Mouse (Mus musculus): ENCODE results near the gene Plppr1. TPM values are rescaled to one million over a fixed set of nuclear protein-coding genes. Genes with fewer than 3 reads are reported as not detected.
A peak's percentile ranks its signal among the peaks of the same experiment; 100 is the strongest.

Gene Plppr1
- polyA plus RNA-seq, 1 experiment = 0.88 TPM

- Histone ChIP-seq H3K36me3 (ENCODE audit: control insufficient read depth, insufficient read depth, low read length) (no peaks in the 10 kb centered on the region), H3K4me1 (ENCODE audit: control insufficient read depth, insufficient read depth, low read length) (no peaks in the 10 kb centered on the region), H3K27ac (ENCODE audit: insufficient read depth, low read depth, low read length) (no peak overlapping the region), H3K27me3 (replicated peaks; ENCODE audit: control insufficient read depth, insufficient read depth, low read length) (no peaks in the 10 kb centered on the region), H3K4me3 (ENCODE audit: insufficient read depth, low read depth, low read length) (no peak overlapping the region)
- WGBS = 98% methylated on average over 1 of the region's 1 CpGs
- TF ChIP-seq CTCF (conservative IDR thresholded peaks at IDR 0.05; ENCODE audit: insufficient read depth, insufficient read length, low read depth, low read length) (no peak), POLR2A (IDR thresholded peaks at IDR 0.05; ENCODE audit: low read depth, low read length) (no peak)
- DNase-seq = no peak
Observed at GRCm38 (mm10) chr4:49090461-49090860, 31.4 kb downstream of the Plppr1 start.

- DNase-seq = peak; percentile 10
- no peak for TF ChIP-seq CTCF (conservative IDR thresholded peaks at IDR 0.05; ENCODE audit: insufficient read depth, insufficient read length, low read depth, low read length)
- no peak for TF ChIP-seq POLR2A (IDR thresholded peaks at IDR 0.05; ENCODE audit: low read depth, low read length)
- no peak overlapping the region for H3K4me3 ChIP-seq (ENCODE audit: insufficient read depth, low read depth, low read length)
- H3K27ac ChIP-seq (ENCODE audit: insufficient read depth, low read depth, low read length) = no peak overlapping the region
- no peaks in the 10 kb centered on the region for H3K36me3 ChIP-seq (ENCODE audit: control insufficient read depth, insufficient read depth, low read length)
- no peaks in the 10 kb centered on the region for H3K27me3 ChIP-seq (replicated peaks; ENCODE audit: control insufficient read depth, insufficient read depth, low read length)
- 35% methylated on average over 2 of the region's 2 CpGs for WGBS
- no peaks in the 10 kb centered on the region for H3K4me1 ChIP-seq (ENCODE audit: control insufficient read depth, insufficient read depth, low read length)
Observed at GRCm38 (mm10) chr4:49099448-49099847, 40.4 kb downstream of the Plppr1 start.

GRCm38 (mm10) chr4:49101934-49102768 is 43.1 kb downstream of the Plppr1 start:
- Histone ChIP-seq H3K4me1 (ENCODE audit: control insufficient read depth, insufficient read depth, low read length) (no peaks in the 10 kb centered on the region), H3K27ac (ENCODE audit: insufficient read depth, low read depth, low read length) (no peak overlapping the region), H3K36me3 (ENCODE audit: control insufficient read depth, insufficient read depth, low read length) (no peaks in the 10 kb centered on the region), H3K27me3 (replicated peaks; ENCODE audit: control insufficient read depth, insufficient read depth, low read length) (no peaks in the 10 kb centered on the region), H3K4me3 (ENCODE audit: insufficient read depth, low read depth, low read length) (no peak overlapping the region)
- 68% methylated on average over 7 of the region's 7 CpGs for WGBS
- no peak for DNase-seq
- TF ChIP-seq POLR2A (IDR thresholded peaks at IDR 0.05; ENCODE audit: low read depth, low read length) = no peak
- TF ChIP-seq CTCF (conservative IDR thresholded peaks at IDR 0.05; ENCODE audit: insufficient read depth, insufficient read length, low read depth, low read length) = no peak

- Histone ChIP-seq H3K27ac (ENCODE audit: insufficient read depth, low read depth, low read length) (no peak overlapping the region), H3K4me1 (ENCODE audit: control insufficient read depth, insufficient read depth, low read length) (no peaks in the 10 kb centered on the region), H3K27me3 (replicated peaks; ENCODE audit: control insufficient read depth, insufficient read depth, low read length) (no peaks in the 10 kb centered on the region), H3K36me3 (ENCODE audit: control insufficient read depth, insufficient read depth, low read length) (no peaks in the 10 kb centered on the region), H3K4me3 (ENCODE audit: insufficient read depth, low read depth, low read length) (no peak overlapping the region)
- no peak for TF ChIP-seq CTCF (conservative IDR thresholded peaks at IDR 0.05; ENCODE audit: insufficient read depth, insufficient read length, low read depth, low read length)
- no peak for TF ChIP-seq POLR2A (IDR thresholded peaks at IDR 0.05; ENCODE audit: low read depth, low read length)
- WGBS = 95% methylated on average over 4 of the region's 4 CpGs
- no peak for DNase-seq
Observed at GRCm38 (mm10) chr4:49102769-49103193, 43.7 kb downstream of the Plppr1 start.

GRCm38 (mm10) chr4:49104860-49105259 is 45.8 kb downstream of the Plppr1 start:
- WGBS = 56% methylated on average over 8 of the region's 8 CpGs
- TF ChIP-seq CTCF (conservative IDR thresholded peaks at IDR 0.05; ENCODE audit: insufficient read depth, insufficient read length, low read depth, low read length) = no peak
- TF ChIP-seq POLR2A (IDR thresholded peaks at IDR 0.05; ENCODE audit: low read depth, low read length) = no peak

GRCm38 (mm10) chr4:49107895-49108294 is 48.8 kb downstream of the Plppr1 start:
- DNase-seq = no peak
- no peaks in the 10 kb centered on the region for H3K36me3 ChIP-seq (ENCODE audit: control insufficient read depth, insufficient read depth, low read length)
- H3K27ac ChIP-seq (ENCODE audit: insufficient read depth, low read depth, low read length) = no peak overlapping the region
- no peaks in the 10 kb centered on the region for H3K27me3 ChIP-seq (replicated peaks; ENCODE audit: control insufficient read depth, insufficient read depth, low read length)
- no peak for TF ChIP-seq CTCF (conservative IDR thresholded peaks at IDR 0.05; ENCODE audit: insufficient read depth, insufficient read length, low read depth, low read length)
- no peak for TF ChIP-seq POLR2A (IDR thresholded peaks at IDR 0.05; ENCODE audit: low read depth, low read length)
- WGBS = 53% methylated on average over 4 of the region's 4 CpGs
- no peaks in the 10 kb centered on the region; the same call in 1 of the 2 replicates for H3K4me1 ChIP-seq (ENCODE audit: control insufficient read depth, insufficient read depth, low read length)
- no peak overlapping the region for H3K4me3 ChIP-seq (ENCODE audit: insufficient read depth, low read depth, low read length)

More at GRCm38 (mm10) chr4:49104860-49105259, 45.8 kb downstream of the Plppr1 start:
- Histone ChIP-seq H3K27me3 (replicated peaks; ENCODE audit: control insufficient read depth, insufficient read depth, low read length) (no peaks in the 10 kb centered on the region), H3K36me3 (ENCODE audit: control insufficient read depth, insufficient read depth, low read length) (no peaks in the 10 kb centered on the region), H3K4me3 (ENCODE audit: insufficient read depth, low read depth, low read length) (no peak overlapping the region), H3K4me1 (ENCODE audit: control insufficient read depth, insufficient read depth, low read length) (no peaks in the 10 kb centered on the region; the same call in 1 of the 2 replicates), H3K27ac (ENCODE audit: insufficient read depth, low read depth, low read length) (no peak overlapping the region)
- peak; percentile 9 for DNase-seq

GRCm38 (mm10) chr4:49108371-49108770 is 49.3 kb downstream of the Plppr1 start:
- TF ChIP-seq POLR2A (IDR thresholded peaks at IDR 0.05; ENCODE audit: low read depth, low read length) (no peak), CTCF (conservative IDR thresholded peaks at IDR 0.05; ENCODE audit: insufficient read depth, insufficient read length, low read depth, low read length) (no peak)
- WGBS = 65% methylated on average over 8 of the region's 8 CpGs
- no peaks in the 10 kb centered on the region; the same call in 1 of the 2 replicates for H3K4me1 ChIP-seq (ENCODE audit: control insufficient read depth, insufficient read depth, low read length)
- DNase-seq = no peak
- no peaks in the 10 kb centered on the region for H3K27me3 ChIP-seq (replicated peaks; ENCODE audit: control insufficient read depth, insufficient read depth, low read length)
- H3K4me3 ChIP-seq (ENCODE audit: insufficient read depth, low read depth, low read length) = no peak overlapping the region
- H3K27ac ChIP-seq (ENCODE audit: insufficient read depth, low read depth, low read length) = no peak overlapping the region
- no peaks in the 10 kb centered on the region for H3K36me3 ChIP-seq (ENCODE audit: control insufficient read depth, insufficient read depth, low read length)
